Mouse (Mus musculus) megakaryocyte, embryonic 14.5 days (primary cell): ENCODE results near the gene St8sia6.

ENCODE experiments used
- FLI1 ChIP-seq: IDR thresholded peaks from 2 replicates; pipeline ENCODE4 v1.6.1; 2012; ENCODE audit warnings: low read length, inconsistent platforms, mixed read lengths
- GATA1 ChIP-seq: IDR thresholded peaks from 3 replicates; pipeline ENCODE4 v1.6.1; 2012; ENCODE audit warnings: mixed read lengths, low read length, inconsistent platforms, borderline replicate concordance

DNA sequence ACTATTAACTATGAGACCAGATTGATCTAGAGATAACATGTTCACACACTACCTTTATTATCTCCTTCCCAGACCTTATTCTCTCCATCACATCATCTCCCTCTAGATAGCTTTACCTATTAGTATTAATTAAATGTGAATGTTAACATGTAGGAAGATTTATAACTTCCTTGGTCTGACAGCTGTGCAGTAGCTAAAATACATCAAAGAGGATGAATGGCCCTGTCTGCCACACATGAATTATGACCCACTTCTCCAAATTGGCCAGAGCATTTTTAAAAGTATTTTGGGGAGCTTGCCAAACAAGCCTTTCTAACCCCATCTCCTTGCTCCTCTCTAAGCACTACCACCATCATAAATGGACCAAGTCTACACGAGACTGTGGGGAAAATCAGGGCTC, 41.1 kb upstream of the St8sia6 start:
- TF ChIP-seq GATA1 (no peak), FLI1 (no peak)
